Mouse (Mus musculus): ENCODE measurements around the gene Zfp366.
A peak's percentile ranks its signal among the peaks of the same experiment; 100 is the strongest.

Gene Zfp366

DNA sequence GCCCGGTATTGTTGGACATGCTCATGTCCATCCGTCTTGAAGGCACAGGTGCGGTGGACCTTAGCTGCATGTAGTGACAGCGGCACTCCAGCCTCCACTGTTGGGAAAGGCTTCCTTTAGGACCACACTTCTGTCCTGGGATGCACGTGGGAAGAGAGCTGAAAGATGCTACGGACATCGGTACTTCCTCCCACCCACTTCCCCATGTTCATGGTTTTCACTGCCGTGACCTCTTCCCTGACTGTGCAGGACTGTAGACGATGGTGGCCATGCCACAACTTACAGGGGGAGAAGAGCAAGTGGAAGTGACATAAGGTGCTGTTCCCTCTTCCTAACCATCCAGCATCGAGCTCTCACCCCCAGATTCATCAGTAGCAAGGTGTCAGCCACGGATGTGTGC, 2.8 kb downstream of the Zfp366 start:
- no peak for DNase-seq

DNA sequence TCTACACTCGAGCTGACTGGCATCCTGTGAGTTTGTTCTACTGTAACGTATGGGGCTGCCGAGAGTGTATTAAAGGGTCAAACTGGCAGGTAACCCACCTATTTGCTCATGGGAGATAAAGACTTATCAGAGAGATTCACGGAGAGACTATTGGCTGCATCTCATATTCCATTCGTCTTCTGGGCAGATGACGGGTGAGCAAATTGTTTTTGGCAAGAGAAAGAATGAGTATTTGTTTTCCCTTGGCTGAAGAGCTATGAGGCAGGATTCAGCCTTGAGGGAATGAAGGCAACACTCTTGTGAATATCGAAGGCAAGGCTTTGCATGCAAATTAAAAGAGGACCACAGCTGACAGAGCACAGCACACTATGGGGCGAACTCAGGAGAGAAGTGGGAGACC, 4.0 kb downstream of the Zfp366 start:
- no peak for DNase-seq

DNA sequence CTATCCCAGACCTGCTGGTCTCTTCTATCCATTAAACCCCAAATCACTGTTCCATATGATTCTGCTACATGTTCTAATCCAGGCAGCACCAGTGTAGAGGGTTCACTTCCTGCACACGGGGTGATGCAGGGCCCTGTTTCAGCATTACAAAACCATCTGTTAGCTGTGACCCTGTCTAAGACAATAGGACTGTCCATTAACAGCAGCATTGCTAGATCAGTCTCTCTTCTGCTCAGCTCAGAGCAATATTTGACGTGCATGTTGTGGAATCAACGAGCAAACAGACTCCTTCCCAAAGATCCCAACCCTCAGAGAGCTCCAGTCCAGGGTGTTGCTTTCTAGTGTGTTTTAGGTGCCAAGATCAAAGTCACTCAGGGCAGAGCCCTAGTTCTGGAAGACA, 5.0 kb downstream of the Zfp366 start:
- DNase-seq: no peak

DNA sequence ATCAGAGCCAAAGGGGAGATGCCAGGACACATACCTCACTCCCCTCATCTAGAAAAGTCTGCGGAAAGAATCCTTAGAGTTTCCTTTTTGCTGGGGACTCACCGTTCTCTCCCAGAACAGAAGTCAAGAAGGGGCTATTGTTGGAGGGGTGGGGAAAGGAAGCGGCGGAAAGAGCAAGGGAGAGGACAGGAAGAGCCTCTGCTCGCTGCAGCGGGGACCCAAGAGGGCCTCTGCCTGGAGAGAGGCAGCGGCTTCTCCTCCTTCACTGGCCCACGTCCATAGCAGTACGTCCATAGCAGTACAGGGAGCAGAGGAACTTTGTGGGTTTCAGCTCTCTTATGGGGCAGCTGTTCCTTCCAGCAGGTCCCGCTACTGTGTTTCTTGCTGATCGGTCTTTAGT, 5.8 kb downstream of the Zfp366 start:
- DNase-seq: no peak

DNA sequence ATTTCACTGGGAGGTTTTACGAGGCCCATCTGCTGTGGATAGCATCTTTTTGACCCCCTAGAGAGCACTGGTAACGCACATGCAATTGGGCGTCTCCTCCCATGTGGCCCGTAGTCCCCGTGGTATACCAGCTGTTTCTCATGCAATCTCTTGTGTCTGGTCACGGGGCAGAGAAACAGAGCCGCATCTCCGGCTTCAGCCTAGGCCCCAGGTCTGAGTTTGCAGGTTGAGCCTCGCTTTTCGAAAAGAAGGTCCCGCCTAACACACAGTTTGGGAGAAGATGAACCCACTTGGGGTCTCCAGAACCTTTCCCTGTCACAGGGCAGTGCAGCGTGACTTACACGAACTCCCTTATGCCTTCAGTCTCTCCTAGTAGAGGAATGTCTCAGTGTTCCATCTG, 6.4 kb downstream of the Zfp366 start:
- no peak for DNase-seq

DNA sequence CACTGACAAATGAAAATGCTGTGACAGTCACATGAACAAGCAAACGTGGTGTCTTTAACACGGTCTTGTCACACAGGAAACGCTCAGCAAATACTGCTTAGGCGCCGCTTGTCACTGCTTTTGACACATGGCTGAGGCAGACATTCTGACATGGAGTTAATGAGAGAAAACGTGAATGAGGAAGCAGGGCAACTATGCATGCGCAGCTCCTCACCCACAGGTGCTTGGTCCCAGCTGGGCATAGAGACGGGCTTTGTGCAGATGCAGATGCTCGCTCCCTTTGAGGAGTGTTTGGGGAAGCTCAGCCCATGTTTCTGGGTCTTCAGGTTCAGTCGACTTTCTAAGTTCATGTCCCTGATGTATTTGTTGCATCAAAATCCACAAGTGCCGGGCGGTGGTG, 11.7 kb downstream of the Zfp366 start:
- DNase-seq: peak; percentile 18

DNA sequence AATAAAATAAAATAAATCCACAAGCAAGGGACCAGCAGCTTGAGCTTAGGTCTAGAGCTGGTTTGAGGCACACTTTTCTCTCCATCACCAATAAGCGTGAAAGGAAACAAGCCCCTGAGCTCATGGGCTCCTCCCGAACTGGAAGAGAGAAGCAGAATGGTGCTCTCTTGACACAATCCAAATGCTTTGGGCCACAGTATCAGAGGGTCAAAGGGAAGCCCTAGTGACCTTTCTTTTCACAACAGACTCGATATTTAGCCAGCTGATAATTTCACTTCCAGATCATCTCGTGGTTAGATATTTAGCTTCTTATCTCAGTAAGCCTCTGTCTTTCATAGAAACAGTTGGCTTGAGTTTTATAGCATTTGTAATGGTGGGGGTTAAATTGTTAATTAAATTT, 12.2 kb downstream of the Zfp366 start:
- DNase-seq: no peak

DNA sequence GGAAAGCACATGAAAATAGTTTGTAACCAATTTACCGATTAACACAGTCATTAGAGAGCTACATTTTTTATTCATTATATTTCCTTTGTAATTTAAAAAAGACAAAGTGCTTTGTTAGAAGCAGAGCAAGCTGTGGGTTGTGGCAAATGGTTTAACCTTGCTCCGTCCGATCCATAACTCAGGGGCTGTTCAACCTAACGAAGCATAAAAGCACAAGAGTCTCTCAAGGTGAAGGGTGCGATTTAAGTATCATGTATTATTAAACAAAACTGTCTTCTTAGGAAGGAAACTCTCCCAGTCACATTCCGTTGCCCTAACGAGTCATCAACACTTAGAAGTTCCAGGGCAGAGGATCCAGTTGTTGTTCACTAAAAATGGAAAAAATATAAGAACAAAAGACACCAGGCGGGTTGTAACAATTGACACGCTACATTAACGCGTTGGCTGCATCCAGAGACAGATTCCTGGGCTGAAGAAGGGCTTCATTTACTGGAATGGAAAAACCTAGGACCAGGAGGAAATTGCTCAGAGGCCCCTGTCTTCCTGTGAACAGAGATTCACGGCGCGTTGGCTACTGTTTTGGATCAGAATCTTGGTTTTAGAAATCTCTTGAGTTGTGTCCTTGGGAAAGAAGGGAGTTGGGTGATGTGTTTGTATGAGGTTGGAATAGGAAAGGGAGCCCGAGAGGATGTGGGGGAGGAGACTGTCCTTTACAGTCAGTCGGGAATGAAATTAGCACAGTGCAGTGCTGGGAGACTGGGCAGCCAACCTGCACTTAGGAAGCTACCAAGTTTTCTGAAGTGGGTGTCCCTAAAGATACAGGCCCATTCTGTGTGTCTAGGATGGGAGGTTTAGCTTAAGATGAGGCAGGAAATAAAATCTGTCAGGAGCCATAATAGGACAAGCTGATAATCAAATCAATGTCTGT, 17.3 kb downstream of the Zfp366 start:
- no peak for DNase-seq

DNA sequence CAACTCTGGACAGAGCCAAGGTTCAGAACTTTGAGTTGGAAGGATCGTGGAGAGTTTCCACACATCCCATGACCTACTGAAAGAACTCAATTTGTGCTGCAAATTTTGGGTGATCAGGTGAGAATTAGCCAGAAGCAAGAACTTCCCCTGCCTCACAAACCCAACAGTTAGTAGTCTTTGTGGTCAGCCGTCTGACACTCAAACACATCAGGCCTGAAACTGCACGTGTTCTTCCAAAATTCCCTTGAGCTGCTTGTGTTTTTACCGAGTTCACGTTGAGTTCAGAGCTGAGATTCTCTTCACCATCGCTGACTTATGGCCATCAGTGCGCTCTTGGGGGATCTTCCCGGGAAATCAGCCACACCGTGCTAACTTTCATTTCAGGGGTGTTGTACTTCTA, 22.6 kb downstream of the Zfp366 start:
- DNase-seq: no peak

DNA sequence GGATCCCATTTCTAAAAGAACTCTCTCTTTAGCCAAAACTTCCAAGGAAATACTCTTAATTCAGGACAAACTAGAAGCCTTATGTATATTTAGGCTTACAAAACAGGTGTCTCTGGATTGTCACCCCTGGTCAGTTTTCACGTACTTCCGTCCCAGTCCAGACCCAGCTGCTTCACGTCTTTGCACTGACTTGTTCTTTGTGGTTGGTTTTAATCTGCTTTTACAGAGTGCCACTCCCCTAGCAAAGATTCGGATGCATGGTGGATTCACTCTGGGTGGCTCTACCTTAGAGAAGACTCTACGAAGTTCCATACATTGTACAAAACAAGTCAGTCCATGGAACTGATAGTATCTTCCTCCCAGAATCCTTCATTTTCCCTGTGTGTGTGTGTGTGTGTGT, 25.2 kb downstream of the Zfp366 start:
- DNase-seq: no peak

DNA sequence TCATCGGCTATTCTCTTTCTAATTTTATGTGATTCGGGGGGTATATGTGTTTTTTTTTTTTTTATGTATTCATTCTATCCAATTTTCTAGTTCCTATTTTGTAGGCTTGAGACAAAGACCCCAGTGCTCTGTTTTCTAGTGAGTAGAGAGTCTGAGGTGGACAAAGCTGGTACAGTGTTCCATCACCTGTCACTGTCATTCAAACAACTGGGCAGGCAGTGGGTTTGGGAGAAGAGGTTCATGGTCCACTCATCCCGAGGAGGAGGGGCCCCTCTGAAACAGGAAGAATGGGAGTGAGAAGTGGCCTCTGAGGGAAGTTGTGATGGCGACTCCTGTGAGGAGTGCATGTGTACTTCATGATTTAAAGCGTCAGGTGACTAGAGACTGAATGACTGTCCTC, 26.2 kb downstream of the Zfp366 start:
- no peak for DNase-seq

DNA sequence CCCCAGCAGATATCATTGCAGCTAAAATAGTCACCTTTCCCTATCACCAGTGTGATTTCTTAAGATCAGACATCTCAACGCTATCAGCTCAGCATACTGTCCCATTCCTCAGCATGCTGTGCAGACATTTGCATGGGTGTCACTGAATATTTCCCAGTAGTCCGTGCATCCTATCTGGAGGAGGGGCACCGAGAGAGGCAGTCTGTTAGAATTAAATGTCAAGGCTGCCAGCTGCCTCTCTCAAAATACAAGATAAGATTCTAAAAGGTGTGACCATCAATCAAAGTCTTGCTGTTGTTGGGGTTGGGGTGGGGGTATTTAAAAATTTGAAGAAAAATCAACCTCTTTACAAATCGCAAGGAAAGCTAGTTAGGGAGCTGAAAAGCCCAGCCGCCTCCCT, 28.4 kb downstream of the Zfp366 start:
- no peak for DNase-seq

DNA sequence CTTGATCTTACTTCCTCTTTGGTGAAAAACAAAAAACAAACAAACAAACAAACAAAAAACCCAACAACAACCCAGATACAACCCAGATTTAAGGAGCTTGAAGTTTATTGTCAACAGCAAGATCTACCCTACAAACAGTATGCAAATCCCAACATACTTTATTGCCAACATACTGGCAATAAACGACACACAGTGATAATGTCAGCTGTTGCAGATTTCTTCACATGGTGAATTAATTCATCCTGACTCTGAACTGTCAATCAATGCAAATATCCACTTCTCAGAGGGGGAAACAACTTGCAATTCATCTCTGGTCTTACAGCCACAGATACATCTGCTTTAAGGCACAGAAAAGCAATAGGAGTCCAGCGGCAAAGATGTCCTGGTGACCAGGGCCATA, 31.4 kb downstream of the Zfp366 start:
- DNase-seq: no peak

DNA sequence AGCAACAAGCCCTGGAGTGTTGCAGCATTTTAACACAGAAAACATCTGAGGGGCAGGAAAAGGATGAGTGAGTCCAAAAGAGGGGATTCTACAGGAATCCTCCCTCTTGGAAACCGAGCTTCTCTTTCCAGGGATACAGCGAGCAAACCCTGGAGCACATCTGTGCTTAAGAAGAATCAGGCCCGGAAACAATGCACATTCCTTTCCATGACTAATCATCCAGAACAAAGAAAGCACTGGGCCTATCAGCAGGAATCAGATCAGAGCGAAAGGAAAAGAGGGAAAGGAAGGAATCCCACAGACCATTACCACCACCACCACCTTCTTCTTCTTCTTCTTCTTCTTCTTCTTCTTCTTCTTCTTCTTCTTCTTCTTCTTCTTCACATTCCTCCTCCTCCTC, 33.4 kb downstream of the Zfp366 start:
- DNase-seq: no peak

DNA sequence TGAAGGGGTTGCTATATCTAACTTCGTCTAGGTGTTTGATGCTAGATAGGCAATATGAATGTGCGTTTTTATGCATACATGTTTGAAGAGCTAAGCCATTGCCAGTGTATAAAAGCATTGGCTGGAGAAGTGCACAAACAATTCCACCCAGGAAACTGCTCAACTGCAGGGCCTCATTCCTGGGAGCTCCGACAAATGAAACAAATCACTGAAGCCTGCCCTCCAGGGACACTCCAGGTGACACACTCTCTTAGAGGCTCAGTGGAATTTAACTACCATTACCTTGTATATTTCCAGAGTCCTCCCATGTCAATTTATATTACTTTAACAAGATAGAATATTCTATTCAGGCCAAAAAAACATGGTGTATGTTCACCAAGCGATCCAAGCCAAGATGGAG, 35.0 kb downstream of the Zfp366 start:
- DNase-seq: no peak

DNA sequence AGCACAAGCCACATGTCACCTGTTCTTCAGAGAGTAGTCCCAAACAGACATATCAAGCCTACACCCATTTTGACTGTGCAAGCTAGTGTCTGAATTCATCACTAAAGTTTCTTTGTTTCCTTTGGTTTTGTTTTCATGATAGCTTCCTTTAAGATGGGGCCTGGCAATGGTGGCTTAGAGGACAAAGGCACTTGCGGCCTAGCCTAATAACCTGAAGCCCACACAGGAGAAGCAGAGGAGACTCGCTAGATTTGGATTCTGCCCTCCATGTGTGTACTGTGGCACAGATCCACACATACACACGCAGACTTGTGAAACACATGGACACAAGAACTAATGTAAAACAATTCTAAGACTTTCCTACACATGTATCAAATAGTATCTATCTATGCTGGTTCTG, 37.4 kb downstream of the Zfp366 start:
- no peak for DNase-seq

DNA sequence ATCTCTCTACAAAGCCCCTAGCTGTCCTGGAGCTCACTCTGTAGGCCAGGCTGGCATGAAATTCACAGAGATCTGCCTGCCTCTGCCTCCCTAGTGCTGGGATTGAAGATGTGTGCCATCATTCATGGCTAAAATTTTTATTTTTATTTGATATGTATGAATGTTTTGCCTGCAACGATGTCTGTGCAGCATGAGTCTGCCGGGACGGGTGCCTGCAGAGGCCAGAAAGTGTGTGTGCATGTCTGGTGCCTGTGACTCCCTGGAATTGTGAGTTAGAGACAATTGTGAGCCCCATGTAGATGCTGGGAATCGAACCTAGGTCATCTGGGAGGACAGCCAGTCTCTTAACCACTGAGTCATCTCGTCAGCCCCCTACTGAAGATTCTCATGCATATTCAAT, 37.9 kb downstream of the Zfp366 start:
- DNase-seq: no peak

DNA sequence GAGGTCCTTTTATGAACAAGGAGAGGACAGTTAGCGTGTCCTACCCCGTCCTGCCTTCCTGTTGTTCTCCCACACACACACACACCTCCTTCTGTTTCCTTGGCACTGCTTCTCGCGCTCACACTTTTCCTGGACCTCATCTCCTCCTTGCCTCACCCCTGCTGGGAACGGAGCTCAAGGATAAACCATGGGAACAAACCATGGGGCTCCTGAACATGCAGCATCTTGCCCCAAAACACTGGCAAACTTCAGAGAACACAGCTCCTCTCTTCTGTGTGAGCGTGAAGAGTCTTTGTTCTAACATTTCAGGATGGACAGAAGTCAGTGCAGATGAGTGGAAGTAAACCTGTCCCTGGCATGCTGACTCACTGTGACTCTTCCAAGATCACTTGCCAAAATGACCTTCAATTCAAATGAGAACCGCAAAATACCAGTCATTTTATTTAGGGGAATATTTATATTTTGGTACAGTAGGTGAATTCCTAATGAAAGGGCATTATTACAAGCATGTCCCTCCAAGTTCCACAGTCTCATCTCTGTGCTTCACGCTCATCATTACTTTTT, 38.8 kb downstream of the Zfp366 start:
- DNase-seq: no peak

DNA sequence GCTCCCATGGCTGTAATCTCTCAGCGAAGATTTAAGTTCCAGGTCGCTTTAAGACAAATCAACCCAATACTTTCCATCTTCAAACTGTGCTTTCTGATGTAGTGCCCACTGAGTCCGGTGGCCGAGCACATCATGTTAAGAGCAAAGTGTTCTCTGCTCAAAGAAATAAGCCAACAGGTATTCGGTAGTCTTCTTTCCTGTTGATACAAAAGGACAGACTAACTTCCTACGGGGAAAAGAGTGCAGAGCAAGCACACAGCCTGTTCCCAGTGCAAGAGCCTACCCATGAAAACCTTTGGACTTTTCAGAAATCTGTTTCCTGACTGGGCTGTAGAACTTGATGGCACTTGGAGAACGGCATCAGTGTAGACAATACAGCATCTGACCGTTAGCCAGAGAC, 39.3 kb downstream of the Zfp366 start:
- no peak for DNase-seq

DNA sequence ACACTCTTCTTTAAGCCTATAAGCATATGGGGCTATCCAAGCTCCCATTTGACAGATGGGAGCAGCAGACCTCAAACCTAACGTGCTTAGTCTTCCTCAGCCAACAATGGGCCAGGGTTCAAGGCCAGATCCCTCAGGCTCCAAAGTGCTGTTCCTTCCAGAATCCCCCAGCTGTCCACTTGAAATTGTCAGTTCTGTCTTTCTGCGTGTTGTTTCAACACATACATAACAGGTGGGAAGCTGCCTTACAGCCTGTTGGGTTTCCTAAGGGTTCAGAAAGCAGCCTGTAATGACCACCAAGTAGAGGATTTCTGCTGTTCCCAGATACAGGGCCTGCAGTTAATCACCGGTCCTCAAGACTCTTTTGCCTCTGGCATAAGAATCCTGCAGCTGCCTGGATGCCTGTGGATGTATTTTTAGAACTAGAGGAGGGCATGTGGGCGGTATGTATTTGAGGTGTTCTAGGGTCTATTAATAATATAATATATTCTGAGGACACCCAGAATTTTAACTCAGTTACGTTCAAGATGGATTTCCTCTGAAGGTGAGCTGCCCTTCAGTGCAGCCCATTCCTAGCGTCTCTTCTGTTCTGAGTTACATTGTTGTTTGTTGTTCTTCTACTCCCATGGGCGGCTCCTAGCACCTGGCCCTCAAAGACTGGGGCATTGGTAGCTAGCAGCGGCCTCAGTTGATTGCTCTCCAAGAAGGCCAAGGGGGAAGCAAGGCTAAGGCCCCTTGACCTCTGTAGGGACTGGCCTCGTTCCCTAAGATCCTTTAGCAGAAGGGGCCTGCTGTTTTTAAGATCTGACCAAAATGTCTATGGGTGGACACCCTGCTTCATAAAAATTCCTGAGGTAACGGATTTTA, 41.0 kb downstream of the Zfp366 start:
- DNase-seq: no peak

DNA sequence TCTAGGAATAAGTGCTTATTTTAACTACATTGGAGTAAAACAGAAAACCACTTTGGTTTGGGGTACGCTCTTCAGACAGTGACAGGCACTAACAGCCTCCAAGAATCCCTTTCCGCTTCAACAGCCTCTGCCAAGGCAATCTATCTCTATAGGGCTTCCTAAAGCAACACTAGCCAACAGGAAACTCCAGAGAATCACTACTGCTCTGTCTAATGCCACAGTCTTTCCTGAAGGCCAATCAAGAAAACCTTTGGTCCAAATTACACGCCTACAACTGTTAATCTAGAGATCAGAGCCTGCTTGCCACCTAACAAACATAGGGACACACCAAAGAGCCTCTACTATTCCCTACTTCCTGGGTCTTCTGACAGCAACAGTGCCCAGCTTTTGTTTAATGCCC, 42.2 kb downstream of the Zfp366 start:
- no peak for DNase-seq

DNA sequence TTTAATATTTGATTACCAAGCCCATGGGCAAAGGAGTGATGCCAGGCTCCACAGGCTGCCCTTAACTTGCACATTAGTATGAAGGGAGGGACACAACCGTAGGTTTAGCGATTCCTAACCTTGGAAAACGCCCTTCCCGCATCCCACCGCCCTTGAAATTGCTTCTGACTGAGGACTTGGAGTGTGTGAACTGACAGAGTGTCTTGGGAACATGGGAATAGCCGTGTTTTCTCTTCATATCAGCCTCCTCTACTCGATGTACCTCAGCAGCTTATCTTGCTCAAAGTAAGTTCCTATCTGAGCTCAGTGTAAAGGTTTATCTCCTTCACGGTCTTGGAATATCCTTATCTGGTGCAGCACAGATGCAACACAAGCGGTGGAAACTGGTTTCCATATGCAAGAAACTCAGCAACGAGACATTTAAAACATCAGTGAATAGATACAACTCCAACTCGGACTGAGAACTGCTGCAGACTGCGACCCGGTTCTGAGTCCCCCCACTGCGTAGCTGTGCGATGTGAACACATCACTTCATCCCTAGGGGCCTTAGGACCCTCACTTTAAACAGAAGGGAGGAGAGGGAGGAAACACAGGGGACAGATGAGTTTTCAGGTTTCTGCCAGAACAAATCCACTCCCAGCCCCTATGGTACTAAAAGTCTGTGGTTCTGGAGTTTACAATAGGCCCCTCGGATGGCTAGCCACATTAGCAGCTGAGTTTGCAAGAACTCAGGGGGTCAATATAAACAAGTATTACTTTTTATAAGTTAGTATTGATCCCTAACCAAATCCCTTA, 43.0 kb downstream of the Zfp366 start:
- DNase-seq: no peak
